Mouse (Mus musculus) small intestine, adult 2 months (tissue): Measurements from ENCODE around the gene Psmg3.

ENCODE experiments used
- CTCF ChIP-seq: fragments of 200-500 bp; IDR thresholded peaks from 2 replicates; pipeline ENCODE4 v1.5.1; 2012; ENCODE audit warnings: low read depth, mild to moderate bottlenecking, control low read depth, inconsistent platforms, low read length, moderate library complexity, mixed read lengths; ENCODE audit not compliant: insufficient replicate concordance, insufficient read length; ENCODE audit errors: extremely low read depth
- POLR2A ChIP-seq: fragments of 200-500 bp; IDR thresholded peaks from 2 replicates; pipeline ENCODE4 v1.6.1; 2012; ENCODE audit warnings: low read depth, mild to moderate bottlenecking, control low read depth, inconsistent platforms, low read length, moderate library complexity

GRCm38 (mm10) chr5:139816445-139816844, 10.2 kb downstream of the Psmg3 start:
- no peak for TF ChIP-seq CTCF
- no peak for TF ChIP-seq POLR2A
